Mouse (Mus musculus) thymus, postnatal 10 days (tissue): ENCODE data around the gene Tmem242.

Experiments
- DNase-seq, 2 experiments: peaks; one replicate each; pipeline ENCODE4 v3.0.0; 2021; ENCODE audit warnings: low spot score in 2 of 2

Gene Tmem242

DNA sequence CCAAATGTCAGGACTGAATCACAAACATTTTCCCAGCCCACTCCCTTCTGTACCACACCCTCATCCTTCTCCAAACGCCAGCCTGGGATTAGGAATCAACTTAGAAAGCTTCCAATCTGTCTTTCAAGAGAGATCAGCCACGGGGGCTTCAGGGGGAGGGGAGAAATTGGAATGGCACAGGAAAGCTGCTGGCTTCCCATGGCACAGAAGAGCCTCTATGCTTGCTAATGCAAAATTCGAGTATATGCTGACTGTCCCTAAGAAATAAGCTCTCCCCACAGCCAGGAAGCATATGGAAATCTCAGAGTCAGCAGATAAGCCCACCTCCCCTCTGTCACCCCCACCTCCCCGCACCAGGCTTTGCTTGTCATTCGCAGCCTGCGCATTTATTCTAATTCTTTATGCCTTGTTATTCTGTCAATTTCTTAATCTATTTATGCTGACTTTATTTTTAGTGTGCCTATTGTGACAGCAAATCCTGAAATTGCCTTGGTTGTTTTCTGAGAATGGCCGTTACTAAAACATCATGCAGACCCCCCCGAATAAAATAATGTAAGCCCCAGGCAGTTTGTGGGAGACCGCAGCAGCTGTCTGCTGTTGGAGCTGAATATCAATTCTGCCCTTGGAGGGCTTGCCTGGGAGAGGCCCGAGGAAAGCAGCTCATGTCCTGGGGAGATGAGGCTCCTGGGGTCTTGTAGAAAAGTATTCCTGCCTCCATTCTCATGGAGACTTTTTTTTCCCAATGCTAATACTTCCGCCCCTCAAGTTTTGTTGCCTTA, 62.7 kb downstream of the Tmem242 start:
- DNase-seq, result no peak

DNA sequence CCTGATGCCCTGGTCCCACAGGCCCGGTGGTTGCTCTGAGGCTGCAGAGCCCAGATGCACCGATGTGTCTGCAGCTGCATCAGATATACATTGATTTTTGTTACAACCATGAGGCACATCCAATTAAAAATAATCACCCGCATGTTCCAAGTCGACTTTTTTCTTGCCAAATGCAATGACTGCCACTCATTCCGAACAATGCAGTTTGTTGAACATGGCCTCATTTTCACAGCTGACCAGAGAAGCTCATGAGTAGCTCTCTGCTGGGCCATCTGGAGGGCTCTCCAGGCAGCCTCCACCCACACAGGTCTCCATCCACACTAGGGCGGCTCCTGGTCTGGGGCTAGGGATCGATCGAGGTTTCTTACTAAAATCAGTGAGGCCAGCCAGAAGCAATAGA, 67.1 kb downstream of the Tmem242 start:
- no peak for DNase-seq

DNA sequence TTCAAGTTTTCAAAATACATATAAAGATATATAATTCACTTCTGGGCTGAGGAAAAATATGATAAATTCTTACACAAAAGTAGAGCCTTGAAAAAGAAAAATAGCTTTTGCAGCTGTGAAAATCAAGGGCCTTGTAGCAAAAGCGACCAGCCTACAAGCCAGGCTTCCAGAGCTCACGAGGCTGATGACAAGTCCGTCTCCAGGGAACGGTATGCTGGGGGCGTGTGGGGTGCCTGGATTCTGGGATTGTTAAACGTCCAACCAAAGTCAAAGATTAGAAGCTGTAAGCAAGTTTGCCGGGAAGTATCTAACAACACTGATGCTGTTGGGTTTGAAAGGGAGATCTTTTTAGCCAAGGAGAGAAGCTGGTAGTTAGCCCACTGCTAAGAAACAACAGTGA, 68.5 kb downstream of the Tmem242 start:
- no peak for DNase-seq

DNA sequence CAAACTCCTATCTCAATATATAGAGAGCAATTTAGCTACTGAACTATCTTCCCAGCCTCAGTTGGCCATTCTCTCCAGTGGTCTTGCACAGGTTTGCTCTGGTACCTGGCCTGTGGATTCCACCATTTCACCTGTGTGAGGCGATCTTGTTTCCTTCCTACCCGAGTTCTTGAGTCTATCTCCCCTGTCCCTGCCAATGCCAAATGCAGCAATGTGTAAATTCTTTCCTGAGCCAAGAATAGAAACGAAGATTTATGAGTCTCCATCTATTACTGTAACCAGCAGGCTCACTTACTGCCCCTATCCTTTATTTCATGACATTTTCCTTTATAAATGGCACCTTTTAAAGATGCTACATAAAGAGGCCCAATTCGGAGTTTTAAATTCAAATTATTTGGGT, 69.0 kb downstream of the Tmem242 start:
- no peak for DNase-seq

DNA sequence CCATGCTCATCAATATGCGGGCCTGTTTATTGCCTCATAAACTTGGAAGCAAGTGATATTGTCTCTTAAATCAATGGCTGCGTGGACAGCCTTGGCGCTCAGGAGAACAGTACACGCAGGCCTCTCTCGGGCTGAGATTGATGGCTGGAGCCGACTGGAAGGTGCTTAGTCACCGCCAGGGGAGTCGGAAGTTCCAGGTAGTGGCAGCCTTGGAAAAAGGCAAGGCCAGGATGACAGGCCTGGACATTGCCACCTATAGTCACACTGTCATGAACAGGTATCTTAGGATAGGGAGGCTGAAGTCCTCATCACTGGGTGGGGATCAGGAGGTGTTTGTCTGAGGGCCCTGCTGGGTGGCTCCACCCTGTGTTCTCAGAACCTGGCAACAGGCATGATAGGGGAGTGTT, 74.1 kb downstream of the Tmem242 start:
- no peak for DNase-seq
